Mouse (Mus musculus) megakaryocyte-erythroid progenitor cell, adult 5-6 weeks (primary cell): ENCODE data around the gene Tlk2. TPM values are rescaled to one million over a fixed set of nuclear protein-coding genes. Genes with fewer than 3 reads are reported as not detected.
"Not testable (repeated sequence)": the region's sequence is repeated elsewhere in the genome, so short reads cannot be mapped to it uniquely, and the experiment has no call there.

Source experiments
- ATAC-seq: replicated peaks from 2 replicates; pipeline ENCODE4 v1.8.0; 2016; ENCODE audit warnings: mild to moderate bottlenecking, inconsistent platforms; ENCODE audit not compliant: severe bottlenecking, poor library complexity, low FRiP score, low TSS enrichment
- total RNA-seq, 2 experiments: library from RNA; stranded (forward) in 1 of 2; stranded (reverse) in 1 of 2; fragments of 200-1000, 215-1000 nt in 1 of 2; fragments of >200 nt in 1 of 2; fragmentation: Nextera tagmentation in 1 of 2; gene quantifications; 2 replicates each; pipeline ENCODE4 v1.2.3; 2014 to 2017

The Tlk2 gene
- total RNA-seq (2014; fragmentation: Nextera tagmentation) (42.9 and 52.9 TPM in 2 replicates), total RNA-seq (2017) (87.4 and 94.0 TPM in 2 replicates)

DNA sequence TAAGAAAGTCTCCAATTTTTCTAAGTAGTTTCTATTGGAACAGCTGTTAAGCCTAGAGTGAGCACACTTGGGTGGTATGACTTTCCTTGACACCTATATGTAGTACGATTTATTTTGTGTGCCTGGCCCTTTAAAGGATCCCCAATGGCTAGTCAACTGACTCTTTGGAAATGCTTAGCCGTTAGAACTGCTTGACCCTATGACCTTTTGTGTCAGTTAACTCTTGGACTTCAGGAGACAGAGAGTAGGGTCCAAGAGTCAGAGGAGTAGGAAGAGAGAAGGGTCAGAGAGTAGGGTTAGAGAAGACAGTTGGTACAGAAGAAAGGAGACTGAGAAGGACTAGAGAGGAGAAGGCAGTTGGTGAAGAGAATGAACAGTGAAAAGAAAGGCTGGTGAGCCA is at the start of gene Tlk2:
TSS of gene Tlk2 (plus strand) at position 292 of the 400 bp plus-strand sequence.
- no peak for ATAC-seq

DNA sequence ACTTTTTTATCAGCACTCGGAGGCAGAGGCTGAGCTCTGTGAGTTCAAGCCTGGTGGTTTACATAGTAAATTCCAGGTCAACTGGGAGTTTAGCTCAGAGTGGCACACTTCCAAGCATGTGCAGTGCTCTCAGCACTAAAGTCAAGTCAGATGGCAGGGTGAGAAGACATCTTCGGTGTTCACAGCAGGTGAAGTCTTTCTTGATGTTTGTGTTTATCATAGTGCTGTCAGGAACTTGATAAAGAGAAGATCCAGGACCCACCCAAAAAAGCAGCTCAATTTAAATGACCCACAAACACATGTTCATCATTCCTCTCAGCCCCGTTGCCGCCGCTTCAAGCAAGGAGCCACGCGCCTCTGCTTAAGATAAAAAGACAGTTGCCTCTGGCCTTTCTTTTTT is 42.9 kb upstream of the Tlk2 start:
- ATAC-seq = peak; percentile 61

DNA sequence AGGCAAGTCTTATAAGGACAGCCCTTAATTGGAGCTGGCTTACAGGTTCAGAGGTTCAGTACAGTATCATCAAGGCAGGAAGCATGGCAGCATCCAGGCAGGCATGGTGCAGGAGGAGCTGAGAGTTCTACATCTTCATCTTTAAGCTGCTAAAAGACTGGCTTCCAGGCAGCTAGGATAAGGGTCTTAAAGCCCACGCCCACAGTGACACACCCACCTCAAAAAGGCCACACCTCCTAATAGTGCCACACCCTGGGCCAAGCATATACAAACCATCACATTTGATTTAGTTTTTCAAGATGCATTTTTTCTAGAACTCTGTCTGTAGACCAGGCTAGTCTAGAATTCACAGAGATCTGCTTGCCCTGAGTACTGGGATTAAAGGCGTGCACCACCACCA is 41.4 kb upstream of the Tlk2 start:
- ATAC-seq = not testable (repeated sequence)

DNA sequence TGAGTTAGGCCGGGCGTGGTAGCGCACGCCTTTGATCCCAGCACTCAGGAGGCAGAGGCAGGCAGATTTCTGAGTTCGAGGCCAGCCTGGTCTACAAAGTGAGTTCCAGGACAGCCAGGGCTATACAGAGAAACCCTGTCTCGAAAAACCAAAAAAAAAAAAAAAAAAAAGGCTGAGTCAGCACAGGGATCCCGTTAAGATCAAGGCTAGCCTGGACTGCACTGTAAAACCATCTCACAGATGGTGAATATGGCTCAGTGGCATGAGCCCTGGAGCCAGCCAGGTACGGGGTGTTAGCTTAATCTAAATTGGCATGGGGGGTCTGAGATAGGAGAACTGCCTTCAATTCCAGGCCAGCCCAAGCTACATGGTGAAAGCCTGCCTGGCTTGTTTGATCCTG is 38.1 kb upstream of the Tlk2 start:
- not testable (repeated sequence) for ATAC-seq

DNA sequence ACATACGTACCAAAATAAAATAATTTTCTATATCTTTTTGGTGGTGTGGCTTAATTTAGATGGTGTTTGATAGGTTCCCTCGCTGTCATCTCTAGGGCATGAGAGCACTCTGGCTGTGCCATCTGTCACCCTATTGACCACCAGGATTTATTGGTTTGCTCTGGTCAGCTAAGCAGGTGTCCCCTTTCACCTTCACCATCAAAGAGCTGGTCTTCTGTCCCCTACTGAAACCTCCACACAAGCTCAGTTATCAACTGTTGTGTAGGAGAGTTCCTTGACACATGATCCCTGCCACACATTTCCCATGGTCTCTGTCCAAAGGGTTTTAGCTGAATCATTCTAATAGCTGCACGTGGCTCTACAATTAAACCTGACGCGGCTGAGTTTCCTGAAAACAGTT is 37.5 kb upstream of the Tlk2 start:
- ATAC-seq = no peak

DNA sequence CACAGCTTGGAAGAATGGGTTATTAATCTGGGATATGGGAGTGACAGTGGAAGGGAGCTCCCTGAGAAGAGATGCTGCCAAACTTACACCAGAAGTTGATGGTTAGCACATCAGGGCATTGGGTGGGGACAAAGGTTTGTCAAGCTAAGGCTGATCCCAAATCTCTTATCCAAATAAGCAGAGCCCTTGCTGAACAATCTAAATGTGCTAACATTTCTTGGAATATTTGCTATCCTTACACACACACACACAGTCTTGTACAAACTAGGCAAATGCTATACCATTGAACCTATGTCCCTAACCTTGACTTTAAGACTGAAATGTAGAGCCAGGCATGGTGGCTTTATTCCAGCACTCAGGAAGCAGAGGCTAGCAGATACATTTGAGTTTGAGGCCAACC is 35.0 kb upstream of the Tlk2 start:
- no peak for ATAC-seq

DNA sequence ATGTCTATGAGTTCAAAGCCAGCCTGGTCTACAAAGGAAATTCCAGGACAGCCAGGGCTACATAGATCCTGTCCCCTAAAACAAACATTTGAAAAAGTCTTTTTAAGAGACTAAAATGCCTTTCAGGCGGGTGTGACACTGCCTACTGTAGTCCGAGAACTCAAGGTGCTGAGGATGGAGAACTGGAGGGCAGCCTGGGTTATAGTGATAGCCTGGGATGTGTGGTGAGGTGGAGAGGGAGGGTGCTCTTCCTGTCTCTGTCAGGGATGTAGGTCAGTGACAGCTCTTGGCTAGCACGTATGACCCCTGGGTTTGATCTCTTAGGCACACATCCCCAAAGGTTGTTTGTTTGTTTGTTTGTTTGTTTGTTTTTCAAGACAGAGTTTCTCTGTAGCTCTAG is 34.5 kb upstream of the Tlk2 start:
- peak; percentile 38; the same call in 1 of the 2 replicates for ATAC-seq

DNA sequence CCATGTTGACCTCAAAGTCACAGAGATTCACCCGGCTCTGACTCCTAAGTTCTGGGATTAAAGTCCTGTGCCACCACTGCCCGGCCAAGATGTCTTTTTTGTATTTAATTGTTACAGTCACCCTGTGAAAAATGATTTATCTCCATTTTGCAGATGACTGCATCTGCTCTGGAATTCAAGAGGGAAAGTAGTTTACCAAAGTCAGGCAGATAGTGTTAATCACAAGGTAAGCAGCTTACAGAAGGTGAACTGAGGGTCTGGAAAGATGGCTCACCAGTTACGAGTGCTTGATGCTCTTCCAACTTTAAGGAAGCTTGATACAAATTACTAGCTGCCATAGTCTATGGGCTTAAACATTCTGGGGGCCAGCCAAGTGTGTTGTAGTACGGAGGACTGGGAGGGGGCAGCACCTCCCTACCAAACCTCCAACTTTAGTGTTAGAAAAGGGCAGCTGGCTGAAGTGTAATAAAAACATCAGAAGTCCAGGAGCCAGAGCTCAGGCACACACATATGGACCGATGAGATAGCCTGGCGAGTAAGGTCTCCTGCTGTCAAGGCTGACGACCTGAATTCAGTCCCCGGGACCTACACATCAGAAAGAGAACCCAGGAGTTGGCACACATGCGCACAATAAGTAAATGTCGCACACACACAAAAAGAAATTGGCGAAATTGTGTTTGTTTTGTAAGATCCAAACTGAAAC is 33.9 kb upstream of the Tlk2 start:
- peak; percentile 43 for ATAC-seq

DNA sequence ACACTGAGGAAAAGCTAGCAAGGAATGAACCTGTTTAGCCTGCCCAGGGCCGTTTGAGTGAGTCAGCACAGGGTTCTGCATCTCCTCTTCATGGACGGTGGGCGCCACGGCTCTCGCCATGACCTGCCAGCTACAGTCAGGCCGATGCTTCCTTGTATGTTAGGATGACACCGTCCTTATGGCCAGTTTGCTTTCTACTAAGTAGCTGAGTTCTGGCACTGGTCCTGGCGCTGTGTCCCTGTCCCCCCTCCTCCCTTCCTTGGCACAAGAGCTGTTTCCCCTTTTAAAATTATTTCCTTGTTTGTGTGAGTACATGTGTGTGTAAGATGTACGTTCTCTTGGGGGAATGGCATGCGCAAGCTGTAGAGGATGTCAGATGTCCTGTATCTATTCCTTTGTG is 33.4 kb upstream of the Tlk2 start:
- ATAC-seq = peak; percentile 19; the same call in 1 of the 2 replicates

DNA sequence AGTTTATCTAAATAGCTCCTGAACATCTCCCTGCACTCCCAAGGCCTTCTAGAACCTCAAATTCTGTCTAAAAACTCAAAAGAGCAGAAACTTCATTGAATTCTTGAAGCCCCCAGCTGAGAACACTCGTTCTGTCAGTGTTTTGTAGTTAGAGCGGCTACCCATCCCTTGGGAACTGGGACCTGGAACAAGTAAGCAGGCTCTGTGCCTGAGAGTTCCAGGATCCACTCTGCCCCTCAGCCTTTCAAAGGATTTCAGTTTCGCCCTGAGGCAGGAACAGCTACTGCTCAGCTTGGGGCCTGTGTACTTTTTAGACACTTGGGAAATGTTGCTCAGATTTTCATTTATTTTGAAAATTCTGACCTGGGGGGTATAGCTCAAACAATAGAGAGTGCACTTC is 32.0 kb upstream of the Tlk2 start, which contains the start of gene Gm10842:
TSS of gene Gm10842 (plus strand) at position 301 of the 400 bp plus-strand sequence.
- ATAC-seq = no peak

DNA sequence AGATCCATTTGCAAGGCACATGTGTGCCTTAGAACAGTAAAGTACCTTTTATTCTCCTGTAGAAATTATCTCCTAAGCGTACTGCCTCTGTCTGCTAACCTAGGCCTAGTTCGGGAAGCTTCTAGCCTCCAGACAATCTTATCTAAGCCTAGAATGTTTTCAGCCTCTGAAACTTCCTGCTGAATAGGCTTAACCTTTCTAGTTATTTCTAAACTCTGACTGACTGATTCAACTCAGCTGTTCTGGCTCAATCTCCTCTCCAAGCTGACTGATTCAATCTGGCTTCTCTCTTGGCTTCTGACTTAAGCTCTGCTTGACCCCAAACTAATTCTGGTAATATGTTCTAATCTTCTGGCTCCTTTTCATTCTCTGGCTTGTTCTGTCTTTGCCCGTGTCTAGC is 29.3 kb upstream of the Tlk2 start:
- no peak for ATAC-seq

DNA sequence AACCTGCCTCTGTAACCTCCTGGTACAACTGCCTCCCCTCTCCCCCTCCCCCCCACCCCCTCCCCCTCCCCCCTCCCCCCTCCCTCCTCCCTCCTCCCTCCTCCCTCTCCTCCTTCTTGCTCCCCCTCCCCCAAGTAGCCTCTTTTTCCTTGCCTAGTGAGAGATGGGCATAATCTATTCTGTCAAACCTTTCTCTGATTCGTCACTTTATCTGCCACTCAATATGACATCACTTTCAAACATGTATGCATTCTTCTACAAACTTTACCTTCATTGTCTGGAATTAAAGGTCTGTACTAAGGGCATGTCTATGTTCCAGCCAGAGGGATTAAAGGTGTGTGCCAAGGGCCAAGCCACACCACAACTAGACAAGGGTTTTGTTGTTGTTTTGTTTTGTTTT is 28.8 kb upstream of the Tlk2 start:
- ATAC-seq = no peak

DNA sequence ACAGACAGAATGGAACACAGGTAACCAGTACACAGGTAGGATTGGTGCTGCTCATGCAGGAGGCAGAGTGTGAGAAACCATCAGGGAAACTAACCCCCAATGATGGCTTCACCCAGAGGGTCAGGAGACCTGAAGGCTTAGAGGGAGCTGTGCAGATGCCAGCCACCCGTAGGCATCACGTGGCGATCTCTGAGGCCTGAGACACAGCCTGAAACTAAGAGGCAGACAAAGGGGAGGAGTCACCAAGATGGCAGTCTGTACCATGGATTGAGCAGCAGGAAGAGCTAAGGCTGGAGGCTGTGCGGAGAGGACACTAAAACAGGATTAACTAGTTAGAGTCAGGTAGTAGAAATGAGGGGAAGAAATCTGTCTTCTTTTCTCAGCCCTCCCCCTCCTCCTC is 27.9 kb upstream of the Tlk2 start:
- ATAC-seq = no peak

DNA sequence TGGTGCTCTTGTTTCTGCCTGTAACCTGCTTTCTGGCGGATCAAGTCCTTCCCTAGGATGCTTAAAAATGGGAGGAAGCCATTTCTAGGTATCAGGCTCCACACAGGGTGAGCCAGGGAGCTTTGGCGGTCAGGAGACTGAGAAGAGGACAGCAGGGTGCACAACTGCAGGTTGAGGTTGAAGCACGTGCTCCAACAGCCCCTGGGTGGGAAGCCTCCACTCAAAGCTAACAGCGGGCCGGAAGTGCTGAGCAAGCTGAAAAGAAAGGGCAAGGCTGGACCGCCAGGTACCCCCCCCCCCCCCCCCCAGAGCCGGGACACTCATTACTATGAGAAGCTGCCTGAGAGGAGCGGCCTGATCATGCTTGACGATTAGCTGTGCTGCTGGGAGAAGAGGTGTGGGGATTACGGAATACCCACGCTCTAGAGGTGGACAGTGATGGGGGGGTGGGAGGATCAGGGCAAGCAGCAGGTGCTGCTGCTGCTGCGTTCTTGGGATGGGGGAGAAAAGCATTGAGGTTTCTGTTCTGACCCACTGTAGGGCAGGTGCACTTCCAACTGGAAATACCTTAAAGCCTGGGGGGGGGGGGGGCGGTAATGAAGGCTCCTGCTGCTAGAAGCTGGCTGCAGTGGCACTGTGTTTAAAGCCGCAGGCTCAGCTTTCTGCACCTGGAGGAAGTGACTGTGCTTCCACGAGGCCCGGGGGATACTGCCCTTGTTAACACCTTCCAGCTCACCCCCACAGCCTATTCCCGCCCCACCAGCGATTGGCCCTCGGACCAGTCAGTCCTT is 27.2 kb upstream of the Tlk2 start:
- 0 out of 2 replicates have a peak, but pooled peaks have one; percentile 16 for ATAC-seq

DNA sequence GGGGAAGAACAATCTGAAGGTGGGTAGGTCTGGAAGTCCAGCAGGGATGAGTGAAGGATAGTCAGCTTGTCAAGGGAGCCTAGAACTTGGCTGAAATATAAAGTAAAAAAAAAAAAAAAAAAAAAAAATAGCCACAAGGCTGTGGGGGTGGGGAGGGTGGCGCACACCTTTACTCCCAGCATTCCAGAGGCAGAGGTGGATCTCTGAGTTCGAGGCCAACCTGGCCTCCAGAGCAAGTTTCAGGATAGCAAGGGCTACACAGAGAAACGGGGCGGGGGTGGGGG is 26.6 kb upstream of the Tlk2 start:
- ATAC-seq = no peak

DNA sequence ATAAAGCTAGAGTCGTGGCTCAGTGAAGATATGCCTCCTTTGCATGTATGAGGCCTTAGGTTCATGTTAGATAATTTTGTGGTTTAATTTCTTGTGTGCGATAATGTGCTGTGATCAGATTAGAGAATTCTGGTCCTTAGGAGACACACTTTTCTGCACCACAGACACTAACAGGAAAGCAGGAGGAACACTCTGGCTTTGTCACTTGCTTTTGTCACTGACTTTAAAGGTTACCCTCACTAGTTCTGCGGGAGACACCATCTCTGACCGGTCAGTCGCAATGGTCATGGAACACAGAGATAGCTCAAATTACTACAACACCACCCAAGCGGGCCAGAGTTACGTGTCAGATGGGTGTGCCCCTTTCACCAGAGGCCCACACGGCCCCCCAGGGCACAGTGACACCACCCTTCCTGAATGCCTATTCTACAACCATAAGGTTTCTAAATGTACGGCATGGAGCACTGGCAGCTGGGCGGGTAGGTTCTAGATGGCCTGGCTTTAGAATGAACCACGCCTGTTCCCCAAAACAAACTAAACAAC is 26.2 kb upstream of the Tlk2 start:
- peak; percentile 77 for ATAC-seq

DNA sequence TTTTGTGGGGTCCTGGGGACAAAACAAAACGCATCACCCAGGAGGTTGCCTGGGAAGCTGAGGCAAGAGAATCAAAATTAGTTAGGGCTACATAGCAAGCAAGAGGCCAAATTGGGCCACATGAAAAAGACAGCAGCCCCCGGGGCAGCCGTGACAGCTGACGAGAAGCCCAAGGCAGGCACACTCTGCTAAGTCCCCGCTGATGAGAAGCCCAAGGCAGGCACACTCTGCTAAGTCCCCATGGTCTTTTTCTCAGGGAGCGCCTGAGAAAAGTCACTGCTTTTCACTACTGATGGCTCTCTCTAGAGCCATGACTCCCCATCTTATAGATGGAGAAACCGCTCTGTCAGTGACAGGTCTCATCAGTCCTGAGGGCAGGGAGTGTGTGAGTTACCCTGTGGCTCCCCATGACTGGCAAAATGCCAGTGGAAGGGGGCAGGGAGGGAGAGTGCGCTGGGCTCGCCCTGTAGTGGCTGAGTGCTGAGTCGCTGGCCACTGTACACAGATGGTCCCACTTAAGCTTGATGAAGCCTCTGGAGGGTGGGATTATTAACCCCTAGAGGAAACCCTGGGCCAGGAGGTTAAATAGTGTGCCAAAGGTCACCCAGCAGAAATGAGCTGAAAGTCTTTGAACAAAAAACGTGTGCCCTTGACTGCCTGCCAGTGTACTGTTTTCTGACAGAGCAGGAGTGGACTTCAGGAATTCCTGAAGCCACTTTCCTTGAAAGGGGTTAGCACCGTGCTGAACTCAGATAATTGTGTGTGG is 25.4 kb upstream of the Tlk2 start:
- ATAC-seq = peak; percentile 43

DNA sequence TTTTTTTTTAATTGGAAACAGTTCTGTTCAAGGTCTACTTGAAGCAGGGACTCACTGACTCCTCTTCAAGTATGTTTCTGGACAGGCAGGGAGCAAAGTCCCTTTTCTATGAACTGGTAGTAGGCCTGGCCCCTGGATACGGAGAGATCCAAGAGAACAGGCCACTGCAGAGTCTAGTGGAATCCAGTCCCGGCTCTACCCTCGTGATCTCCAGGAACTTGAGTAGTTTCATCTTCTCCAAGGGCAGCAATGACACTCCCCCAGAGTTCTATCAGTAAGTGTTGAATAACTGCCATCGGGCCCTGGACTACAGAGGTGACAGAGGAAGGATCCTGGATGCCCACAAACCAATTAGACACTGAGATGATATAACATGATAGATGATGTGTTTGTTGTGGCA is 22.7 kb upstream of the Tlk2 start:
- no peak for ATAC-seq

DNA sequence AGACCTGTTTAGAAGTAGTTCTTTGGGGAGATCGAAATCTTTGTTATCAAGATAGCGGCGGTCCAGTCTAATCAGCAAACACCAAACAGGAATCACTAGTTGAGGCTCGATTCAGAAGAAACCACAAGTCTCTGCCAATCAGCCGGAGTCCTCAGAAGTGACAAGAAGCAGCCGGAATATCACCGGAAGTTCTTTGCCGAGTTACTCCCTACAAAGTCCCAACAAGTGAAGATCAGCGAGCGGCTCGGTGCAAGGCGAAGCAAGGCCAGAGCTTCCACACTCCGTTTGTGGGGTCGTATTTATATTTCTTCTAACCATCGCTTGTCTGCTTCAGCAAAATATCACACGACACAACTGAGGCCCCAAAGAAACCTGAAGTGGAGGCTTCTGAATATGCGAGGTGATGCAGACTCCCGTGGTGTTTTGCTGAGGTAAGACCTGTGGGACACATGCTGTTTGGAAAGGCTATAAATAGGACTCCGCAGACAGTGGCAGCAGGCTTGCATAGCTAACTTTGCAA is 21.8 kb upstream of the Tlk2 start:
- no peak for ATAC-seq

DNA sequence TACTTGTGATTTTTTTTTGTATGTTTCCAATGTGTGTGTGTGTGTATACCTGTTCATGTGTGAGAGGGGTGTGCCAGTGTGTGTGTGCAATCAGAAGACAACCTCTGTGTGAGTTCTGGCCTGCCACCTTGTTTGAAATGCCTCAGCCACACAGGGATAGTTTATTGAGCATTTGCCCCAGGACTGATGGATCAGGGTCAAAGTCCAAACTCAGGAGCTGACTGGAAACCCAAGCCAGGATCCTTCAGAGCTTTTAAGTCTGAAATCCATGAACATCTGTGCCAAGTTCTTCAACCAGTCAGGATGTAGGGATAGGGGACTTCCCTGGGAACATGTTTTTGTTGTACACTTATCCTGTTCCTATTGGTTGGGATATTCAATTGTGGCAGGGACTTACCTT is 20.6 kb upstream of the Tlk2 start:
- no peak for ATAC-seq
